20 mouse cellular contexts compared by ENCODE assay signal in the genomic region with DNA sequence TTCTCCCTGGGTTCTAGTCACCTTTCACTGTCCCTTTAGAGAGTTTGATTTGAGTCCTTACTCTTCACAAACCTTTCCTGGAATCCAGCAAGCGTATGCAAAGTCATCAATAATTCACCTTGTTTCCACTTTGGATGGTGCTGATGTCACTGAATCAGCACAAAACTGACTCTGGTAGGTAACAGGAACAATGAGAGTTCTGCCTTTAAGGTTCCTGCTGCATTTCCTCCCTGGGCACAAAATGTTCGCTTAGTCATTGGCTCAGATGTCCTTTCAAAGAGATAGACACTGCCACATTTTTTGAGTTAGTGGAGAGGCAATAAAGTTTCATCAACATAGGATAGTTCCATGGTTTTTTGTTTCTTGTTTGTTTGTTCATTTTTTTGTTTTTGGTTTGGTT.
"Had no signal": no experiment of that assay in that cellular context is flagged by ENCODE, and none has a peak within 500 bp of the region (broad histone marks: within the 10 kb centered on the region; RNA-seq: fewer than 3 reads in every experiment).

No protein-coding gene starts in this region.

- H3K4me3 ChIP-seq: midbrain, embryonic 10.5 days; midbrain, embryonic 13.5 days; midbrain, embryonic 15.5 days; myocyte; neural tube, embryonic 13.5 days; neural tube, embryonic 15.5 days; stomach, embryonic 15.5 days had no signal

- H3K27me3 ChIP-seq: midbrain, embryonic 13.5 days; midbrain, embryonic 15.5 days; neural tube, embryonic 13.5 days; neural tube, embryonic 15.5 days; stomach, embryonic 15.5 days had no signal

- H3K36me3 ChIP-seq: midbrain, embryonic 10.5 days; midbrain, embryonic 13.5 days; midbrain, embryonic 15.5 days; neural tube, embryonic 13.5 days; neural tube, embryonic 15.5 days; stomach, embryonic 15.5 days had no signal

- H3K4me1 ChIP-seq: midbrain, embryonic 10.5 days; midbrain, embryonic 13.5 days; midbrain, embryonic 15.5 days; neural tube, embryonic 13.5 days; neural tube, embryonic 15.5 days; stomach, embryonic 15.5 days had no signal

- H3K9me3 ChIP-seq: midbrain, embryonic 10.5 days; midbrain, embryonic 13.5 days; midbrain, embryonic 15.5 days; neural tube, embryonic 15.5 days; stomach, embryonic 15.5 days had no signal

- DNase-seq: lung, adult 18-20 months; lung, embryonic 14.5 days; lung, postnatal 10 days; lung, postnatal 4 days; right cerebral cortex, adult 18-20 months; right cerebral cortex, postnatal 25 days; right cerebral cortex, postnatal 4 days; spleen, adult 18-20 months; thymus, adult 2 months; thymus, postnatal 25 days; thymus, postnatal 4 days had no signal

- H3K27ac ChIP-seq: liver, embryonic 14.5 days; midbrain, embryonic 10.5 days; midbrain, embryonic 13.5 days; midbrain, embryonic 15.5 days; neural tube, embryonic 13.5 days; neural tube, embryonic 15.5 days; stomach, embryonic 15.5 days; stomach, postnatal 0 days had no signal

- H3K9ac ChIP-seq: liver, embryonic 14.5 days; lung, embryonic 14.5 days; midbrain, embryonic 13.5 days; midbrain, embryonic 15.5 days; neural tube, embryonic 13.5 days; neural tube, embryonic 15.5 days; stomach, embryonic 15.5 days had no signal
